Mouse (Mus musculus) natural killer cell, adult 2 months (primary cell): ENCODE measurements around the gene Gm10837.

Experiments
- DNase-seq, 2 experiments: peaks; one replicate each; pipeline ENCODE4 v3.0.0; 2022; ENCODE audit warnings: low spot score in 2 of 2

Gm10837 gene

GRCm38 (mm10) chr14:122479461-122480109 is 10.8 kb upstream of the Gm10837 start:
- DNase-seq, result no peak

GRCm38 (mm10) chr14:122480355-122480754 is 10.0 kb upstream of the Gm10837 start:
- DNase-seq, result no peak

GRCm38 (mm10) chr14:122481181-122481580 is 9.2 kb upstream of the Gm10837 start:
- no peak for DNase-seq

- DNase-seq, result no peak
Measured at GRCm38 (mm10) chr14:122482081-122483023, 8.0 kb upstream of the Gm10837 start.

- DNase-seq, result no peak
Measured at GRCm38 (mm10) chr14:122483024-122483385, 7.4 kb upstream of the Gm10837 start.

- no peak for DNase-seq
Measured at GRCm38 (mm10) chr14:122483556-122484421, 6.6 kb upstream of the Gm10837 start.

- DNase-seq, result no peak
Measured at GRCm38 (mm10) chr14:122484458-122484843, 5.9 kb upstream of the Gm10837 start.

GRCm38 (mm10) chr14:122484844-122485551 is 5.4 kb upstream of the Gm10837 start:
- DNase-seq, result no peak

GRCm38 (mm10) chr14:122485635-122486181 is 4.7 kb upstream of the Gm10837 start:
- no peak for DNase-seq

- DNase-seq, result no peak
Measured at GRCm38 (mm10) chr14:122486611-122487010, 3.8 kb upstream of the Gm10837 start.

- no peak for DNase-seq
Measured at GRCm38 (mm10) chr14:122487366-122487765, 3.0 kb upstream of the Gm10837 start.

GRCm38 (mm10) chr14:122489041-122489440 is 1.3 kb upstream of the Gm10837 start:
- no peak for DNase-seq

- no peak for DNase-seq
Measured at GRCm38 (mm10) chr14:122489686-122490414, 536 bp upstream of the Gm10837 start.

- DNase-seq, result no peak
Measured at GRCm38 (mm10) chr14:122491521-122491920, 1.1 kb downstream of the Gm10837 start.

GRCm38 (mm10) chr14:122492015-122492414 is 1.6 kb downstream of the Gm10837 start:
- DNase-seq, result no peak

- no peak for DNase-seq
Measured at GRCm38 (mm10) chr14:122509058-122509457, 18.7 kb downstream of the Gm10837 start.

GRCm38 (mm10) chr14:122511519-122511918 is 21.1 kb downstream of the Gm10837 start:
- DNase-seq, result no peak

GRCm38 (mm10) chr14:122513511-122514036 is 23.2 kb downstream of the Gm10837 start:
- no peak for DNase-seq

- DNase-seq, result no peak
Measured at GRCm38 (mm10) chr14:122528475-122528874, 38.1 kb downstream of the Gm10837 start.
